Mouse (Mus musculus): ENCODE measurements around the gene Mrpl21.

- TF ChIP-seq POLR2A (IDR thresholded peaks at IDR 0.05; ENCODE audit: control insufficient read depth in 1 of 2, insufficient read depth in 1 of 2, low read depth in 1 of 2, low read length in 2 of 2, poor library complexity in 1 of 2) (no peak), CTCF (IDR thresholded peaks at IDR 0.05 in 2 of 3, conservative IDR thresholded peaks at IDR 0.05 in 1 of 3; ENCODE audit: control insufficient read depth in 1 of 3, insufficient read depth in 1 of 3, low read depth in 2 of 3, low read length in 3 of 3, poor library complexity in 1 of 3, severe bottlenecking in 1 of 3) (no peak), RCOR1 (IDR thresholded peaks at IDR 0.05; ENCODE audit: low read depth, low read length) (no peak), JUND (IDR thresholded peaks at IDR 0.05; ENCODE audit: low read depth, low read length) (no peak), POLR2AphosphoS5 (IDR thresholded peaks at IDR 0.05; ENCODE audit: borderline replicate concordance, low read depth, low read length) (no peak), ZC3H11A (IDR thresholded peaks at IDR 0.05; ENCODE audit: low read depth, low read length) (no peak), USF2 (IDR thresholded peaks at IDR 0.05; ENCODE audit: borderline replicate concordance in 1 of 2, insufficient read depth in 1 of 2, low read depth in 1 of 2, low read length in 2 of 2) (no peak), ZMIZ1 (IDR thresholded peaks at IDR 0.05; ENCODE audit: low read depth, low read length) (no peak), NELFE (IDR thresholded peaks at IDR 0.05; ENCODE audit: low read depth, low read length) (no peak), NRF1 (IDR thresholded peaks at IDR 0.05; ENCODE audit: insufficient read depth, low read depth, low read length, poor library complexity, severe bottlenecking) (no peak)
Observed at GRCm38 (mm10) chr19:3281886-3282285, 815 bp upstream of the Mrpl21 start.
